11 mouse cellular contexts compared by ENCODE assay signal in the genomic region with DNA sequence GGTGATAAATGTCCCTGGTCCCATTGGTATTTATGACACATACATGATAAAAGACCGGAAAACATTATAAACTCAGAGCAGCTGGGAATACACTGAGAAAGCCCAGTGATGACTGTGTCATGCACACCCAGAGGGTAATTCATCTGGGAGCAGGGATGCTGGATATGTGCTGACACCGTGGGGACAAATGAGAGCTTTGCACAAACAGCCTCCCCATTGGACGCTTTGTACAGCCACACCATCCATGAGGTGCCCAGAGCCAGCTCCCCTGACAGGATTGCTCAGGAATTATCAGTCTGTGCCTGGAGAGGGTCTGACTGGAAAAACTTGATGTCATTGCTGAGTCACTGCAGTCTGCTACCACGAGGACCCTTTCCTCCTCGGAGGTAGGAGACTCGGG.
DNase-seq lines count a peak whose midpoint lies in the region; ATAC-seq and TF ChIP-seq lines count a peak whose summit lies in the region.
"Had no signal": no experiment of that assay in that cellular context is flagged by ENCODE, and none has a peak within 500 bp of the region (broad histone marks: within the 10 kb centered on the region; RNA-seq: fewer than 3 reads in every experiment).

No protein-coding gene starts in this region.

- DNase-seq in embryonic facial prominence, embryonic 14.5 days (ENCODE audit: low spot score) = no peak
- DNase-seq in embryonic facial prominence, embryonic 10.5 days (ENCODE audit: low spot score) = no peak
- peak; percentile 6 for DNase-seq in lung, postnatal 0 days (ENCODE audit: low spot score)
- DNase-seq in lung, postnatal 36 days = no peak
- DNase-seq in cerebellum, postnatal 4 days (ENCODE audit: low spot score in 2 of 2) = no peak
- no peak for DNase-seq in urinary bladder, adult 18-20 months (ENCODE audit: low spot score in 2 of 2)
- DNase-seq: cerebellum, adult 8-10 months had no signal

- ATAC-seq in embryonic facial prominence, embryonic 14.5 days (ENCODE audit: low read depth) = peak; percentile 53
- peak; percentile 33 for ATAC-seq in lung, postnatal 0 days
- ATAC-seq in kidney, embryonic 15.5 days (replicated peaks; ENCODE audit: low FRiP score) = peak; percentile 63
- peak; percentile 68 for ATAC-seq in neural tube, embryonic 13.5 days (ENCODE audit: low read depth)

- no peak for TF ChIP-seq EP300 in lung, postnatal 0 days (IDR thresholded peaks at IDR 0.05)

- H3K9me3 ChIP-seq in embryonic facial prominence, embryonic 14.5 days (ENCODE audit: control insufficient read depth, low read length) = no peaks in the 10 kb centered on the region
- H3K9me3 ChIP-seq in embryonic facial prominence, embryonic 10.5 days = no peaks in the 10 kb centered on the region
- H3K9me3 ChIP-seq in lung, postnatal 0 days (ENCODE audit: low read length) = no peaks in the 10 kb centered on the region
- H3K9me3 ChIP-seq in kidney, embryonic 15.5 days (replicated peaks) = no peaks in the 10 kb centered on the region
- no peaks in the 10 kb centered on the region for H3K9me3 ChIP-seq in neural tube, embryonic 13.5 days
- H3K9me3 ChIP-seq: heart, embryonic 10.5 days; liver, embryonic 15.5 days had no signal

- no peaks in the 10 kb centered on the region for H3K4me1 ChIP-seq in embryonic facial prominence, embryonic 14.5 days (ENCODE audit: control insufficient read depth, insufficient read depth, low read length)
- peaks cover 11% of the 10 kb centered on the region; the same call in 1 of the 2 replicates for H3K4me1 ChIP-seq in embryonic facial prominence, embryonic 10.5 days
- H3K4me1 ChIP-seq in lung, postnatal 0 days (ENCODE audit: insufficient read depth, low read depth, low read length) = no peaks in the 10 kb centered on the region
- H3K4me1 ChIP-seq in kidney, embryonic 15.5 days = 0 out of 2 replicates have a peak, but pooled peaks cover 8% of the 10 kb centered on the region
- H3K4me1 ChIP-seq in neural tube, embryonic 13.5 days (replicated peaks) = peaks cover 20% of the 10 kb centered on the region
- H3K4me1 ChIP-seq: heart, embryonic 10.5 days; liver, embryonic 15.5 days had no signal

- H3K27ac ChIP-seq in embryonic facial prominence, embryonic 14.5 days (replicated peaks; ENCODE audit: low read depth, low read length) = no peak overlapping the region
- no peak overlapping the region for H3K27ac ChIP-seq in embryonic facial prominence, embryonic 10.5 days (replicated peaks)
- no peak overlapping the region for H3K27ac ChIP-seq in lung, postnatal 0 days (ENCODE audit: low read length)
- no peak overlapping the region for H3K27ac ChIP-seq in kidney, embryonic 15.5 days
- H3K27ac ChIP-seq in neural tube, embryonic 13.5 days (replicated peaks) = peak overlapping the region; percentile 49
- H3K27ac ChIP-seq: heart, embryonic 10.5 days; liver, embryonic 15.5 days had no signal

- no peak overlapping the region for H3K4me3 ChIP-seq in embryonic facial prominence, embryonic 14.5 days (ENCODE audit: low read depth, low read length)
- H3K4me3 ChIP-seq in embryonic facial prominence, embryonic 10.5 days = no peak overlapping the region
- no peak overlapping the region for H3K4me3 ChIP-seq in lung, postnatal 0 days (ENCODE audit: low read depth, low read length)
- H3K4me3 ChIP-seq in kidney, embryonic 15.5 days (replicated peaks) = no peak overlapping the region
- no peak overlapping the region for H3K4me3 ChIP-seq in neural tube, embryonic 13.5 days
- H3K4me3 ChIP-seq: heart, embryonic 10.5 days; liver, embryonic 15.5 days had no signal

- peaks cover 3% of the 10 kb centered on the region; the same call in 1 of the 2 replicates for H3K36me3 ChIP-seq in embryonic facial prominence, embryonic 14.5 days (ENCODE audit: control insufficient read depth, insufficient read depth, low read length)
- H3K36me3 ChIP-seq in embryonic facial prominence, embryonic 10.5 days (replicated peaks) = no peaks in the 10 kb centered on the region
- H3K36me3 ChIP-seq in lung, postnatal 0 days (ENCODE audit: insufficient read depth, low read length) = no peaks in the 10 kb centered on the region
- no peaks in the 10 kb centered on the region for H3K36me3 ChIP-seq in kidney, embryonic 15.5 days
- H3K36me3 ChIP-seq in neural tube, embryonic 13.5 days = peaks cover 16% of the 10 kb centered on the region; the same call in 1 of the 2 replicates
- H3K36me3 ChIP-seq: heart, embryonic 10.5 days; liver, embryonic 15.5 days had no signal

- no peak for TF ChIP-seq CTCF in lung, postnatal 0 days (IDR thresholded peaks at IDR 0.05)

- no peak overlapping the region for H3K9ac ChIP-seq in embryonic facial prominence, embryonic 14.5 days (ENCODE audit: low read depth, low read length)
- no peak overlapping the region for H3K9ac ChIP-seq in lung, postnatal 0 days (replicated peaks; ENCODE audit: low read depth)
- H3K9ac ChIP-seq in kidney, embryonic 15.5 days = no peak overlapping the region
- no peak overlapping the region for H3K9ac ChIP-seq in neural tube, embryonic 13.5 days
- H3K9ac ChIP-seq: liver, embryonic 15.5 days had no signal

- H3K27me3 ChIP-seq in embryonic facial prominence, embryonic 14.5 days (replicated peaks; ENCODE audit: control insufficient read depth, insufficient read depth, low read length) = no peaks in the 10 kb centered on the region
- no peaks in the 10 kb centered on the region for H3K27me3 ChIP-seq in embryonic facial prominence, embryonic 10.5 days (replicated peaks; ENCODE audit: low read depth, poor library complexity, severe bottlenecking)
- H3K27me3 ChIP-seq in lung, postnatal 0 days (replicated peaks; ENCODE audit: insufficient read depth, low read length) = no peaks in the 10 kb centered on the region
- H3K27me3 ChIP-seq in kidney, embryonic 15.5 days = no peaks in the 10 kb centered on the region
- H3K27me3 ChIP-seq in neural tube, embryonic 13.5 days = no peaks in the 10 kb centered on the region
- H3K27me3 ChIP-seq: liver, embryonic 15.5 days had no signal

- H3K4me2 ChIP-seq in embryonic facial prominence, embryonic 14.5 days (ENCODE audit: low read depth, low read length) = no peak overlapping the region
- H3K4me2 ChIP-seq in lung, postnatal 0 days (replicated peaks; ENCODE audit: low read depth, low read length) = no peak overlapping the region
- H3K4me2 ChIP-seq in kidney, embryonic 15.5 days = no peak overlapping the region
- H3K4me2 ChIP-seq in neural tube, embryonic 13.5 days = no peak overlapping the region
- H3K4me2 ChIP-seq: liver, embryonic 15.5 days had no signal

- WGBS in embryonic facial prominence, embryonic 14.5 days = 60% methylated on average over 6 of the region's 6 CpGs
- WGBS in embryonic facial prominence, embryonic 10.5 days = 88% methylated on average over 6 of the region's 6 CpGs
- 34% methylated on average over 6 of the region's 6 CpGs for WGBS in lung, postnatal 0 days
- 27% methylated on average over 6 of the region's 6 CpGs for WGBS in kidney, embryonic 15.5 days
- 44% methylated on average over 6 of the region's 6 CpGs for WGBS in neural tube, embryonic 13.5 days
